Mouse (Mus musculus): ENCODE data around the gene Csnk1g1.

DNA sequence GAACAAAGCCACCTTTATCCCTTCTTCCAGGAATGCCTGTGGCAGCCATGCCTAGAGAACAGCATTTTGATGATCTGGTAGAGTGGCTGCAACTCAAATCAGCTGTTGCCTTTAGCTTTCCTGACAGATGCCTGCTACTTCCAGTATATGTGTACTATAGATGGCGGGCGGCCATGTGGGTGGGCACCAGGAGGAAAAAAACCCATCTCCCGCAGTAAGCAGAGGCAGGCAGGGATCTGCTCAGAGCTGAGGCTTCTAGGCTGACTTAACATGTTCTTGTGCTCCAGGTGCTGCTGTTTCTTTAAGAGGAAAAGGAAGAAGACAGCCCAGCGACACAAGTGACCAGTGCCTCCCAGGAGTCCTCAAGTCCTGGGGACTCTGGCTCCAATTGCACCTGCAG is 130.6 kb downstream of the Csnk1g1 start:
- no peak for TF ChIP-seq POLR2A (IDR thresholded peaks at IDR 0.05; ENCODE audit: extremely low read depth, insufficient read depth, low read length)
- TF ChIP-seq CTCF (IDR thresholded peaks at IDR 0.05; ENCODE audit: extremely low read depth, insufficient read depth, low read length) = no peak
